Mouse (Mus musculus): ENCODE data around the gene Slc38a7.
"Not testable (repeated sequence)": the region's sequence is repeated elsewhere in the genome, so short reads cannot be mapped to it uniquely, and the experiment has no call there.

Slc38a7 gene

DNA sequence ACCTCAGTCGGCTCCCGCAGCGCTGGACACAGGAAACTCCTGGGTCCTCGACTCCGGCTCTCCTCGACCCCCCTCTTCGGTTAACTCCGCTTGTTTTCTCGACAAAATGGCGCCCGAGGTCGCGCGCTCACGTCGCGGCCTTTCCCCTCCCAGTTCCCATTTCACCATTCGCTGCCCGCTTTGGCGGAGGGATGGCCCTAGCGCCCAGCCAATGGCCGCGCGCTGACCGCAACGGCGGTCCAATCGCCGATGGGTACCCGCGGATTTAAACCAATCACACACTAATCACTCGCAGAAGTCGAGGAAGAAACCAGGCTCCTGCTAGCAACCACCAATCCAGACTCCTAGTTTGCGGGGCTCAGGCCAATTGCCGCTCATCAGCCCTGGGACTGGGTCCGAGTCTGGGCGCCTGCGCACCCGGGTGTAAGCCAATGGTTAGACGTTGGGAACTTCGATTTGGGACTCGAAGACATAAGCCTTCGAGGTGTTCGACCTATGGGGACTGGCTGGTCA is 46.0 kb downstream of the Slc38a7 start, which contains the start of gene Cnot1:
Gene Cnot1, minus strand, starts transcription at position 134 of the 513 bp plus-strand sequence.
- DNase-seq (ENCODE audit: low spot score), result peak; percentile 98

DNA sequence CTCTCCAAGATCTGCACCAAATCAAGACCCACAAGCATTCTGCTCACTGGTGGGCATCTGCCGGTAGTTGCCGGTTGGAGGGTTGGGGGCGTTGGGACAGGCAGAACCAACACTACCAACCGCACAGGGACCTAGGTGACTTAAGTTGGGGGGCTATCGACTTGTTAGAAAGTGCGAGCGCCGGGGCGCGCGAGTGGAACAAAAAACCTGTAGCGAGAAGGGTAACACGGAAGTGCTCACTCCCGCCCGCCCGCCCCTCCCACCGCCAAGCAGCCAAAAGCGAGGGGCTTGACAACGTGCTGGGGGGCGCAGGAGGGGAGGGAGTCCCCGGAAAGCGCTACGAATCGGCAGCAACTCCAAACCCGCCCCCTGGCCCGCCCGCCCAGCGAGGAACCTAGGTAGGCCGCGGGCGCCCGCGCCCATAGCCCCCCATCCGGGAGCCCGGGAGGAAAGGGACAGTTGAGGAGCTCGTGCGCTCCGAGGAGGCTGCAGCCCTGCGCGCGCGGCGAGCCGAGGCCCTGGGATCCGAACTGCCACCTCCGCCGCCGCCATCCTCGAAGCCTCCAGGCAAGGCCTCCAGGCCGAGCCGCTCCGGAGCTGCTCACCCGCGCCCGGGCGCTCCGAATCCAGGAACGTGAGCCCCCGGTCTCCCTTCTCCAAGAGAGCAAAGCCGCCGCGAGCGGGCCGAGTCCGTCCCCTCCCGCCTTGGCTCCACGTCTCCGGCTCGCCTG is 46.7 kb downstream of the Slc38a7 start:
- peak; percentile 62 for DNase-seq (ENCODE audit: low spot score)

DNA sequence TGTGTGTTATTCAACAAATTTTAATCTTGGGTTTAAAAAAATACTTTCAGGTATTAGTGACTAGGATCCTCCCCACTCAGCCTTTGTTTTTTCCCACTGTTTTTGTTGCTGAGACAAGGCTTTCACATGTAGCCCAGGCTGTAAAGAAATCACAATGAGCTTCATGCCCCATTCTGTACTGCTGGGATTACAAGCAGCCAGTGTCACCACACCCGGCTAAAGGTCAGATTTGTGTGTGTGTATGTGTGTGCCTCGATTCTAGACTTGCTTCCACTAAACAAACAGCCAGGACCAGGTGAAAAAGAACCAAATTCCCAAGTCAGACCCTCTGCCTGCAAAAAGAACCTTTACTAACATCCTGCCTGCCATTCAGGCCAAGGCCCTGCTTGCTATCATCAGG is 47.9 kb downstream of the Slc38a7 start:
- DNase-seq (ENCODE audit: low spot score), result peak; percentile 43

DNA sequence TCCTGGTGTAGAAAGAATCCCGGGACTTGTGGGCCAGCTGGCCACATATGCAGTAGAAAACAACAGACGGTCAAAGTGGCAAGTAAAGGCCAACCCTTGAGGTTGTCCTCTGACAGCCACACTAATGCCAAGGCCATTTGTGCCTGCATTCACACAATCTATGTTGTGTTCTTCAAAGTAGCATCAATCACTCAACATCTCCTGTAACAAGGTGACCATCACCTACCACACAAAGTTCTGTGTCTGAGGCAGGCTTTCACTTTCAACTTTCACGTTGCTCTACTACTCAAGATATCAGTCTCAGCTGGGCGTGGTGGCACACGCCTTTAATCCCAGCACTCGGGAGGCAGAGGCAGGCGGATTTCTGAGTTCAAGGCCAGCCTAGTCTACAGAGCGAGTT is 51.1 kb downstream of the Slc38a7 start:
- DNase-seq (ENCODE audit: low spot score), result no peak

DNA sequence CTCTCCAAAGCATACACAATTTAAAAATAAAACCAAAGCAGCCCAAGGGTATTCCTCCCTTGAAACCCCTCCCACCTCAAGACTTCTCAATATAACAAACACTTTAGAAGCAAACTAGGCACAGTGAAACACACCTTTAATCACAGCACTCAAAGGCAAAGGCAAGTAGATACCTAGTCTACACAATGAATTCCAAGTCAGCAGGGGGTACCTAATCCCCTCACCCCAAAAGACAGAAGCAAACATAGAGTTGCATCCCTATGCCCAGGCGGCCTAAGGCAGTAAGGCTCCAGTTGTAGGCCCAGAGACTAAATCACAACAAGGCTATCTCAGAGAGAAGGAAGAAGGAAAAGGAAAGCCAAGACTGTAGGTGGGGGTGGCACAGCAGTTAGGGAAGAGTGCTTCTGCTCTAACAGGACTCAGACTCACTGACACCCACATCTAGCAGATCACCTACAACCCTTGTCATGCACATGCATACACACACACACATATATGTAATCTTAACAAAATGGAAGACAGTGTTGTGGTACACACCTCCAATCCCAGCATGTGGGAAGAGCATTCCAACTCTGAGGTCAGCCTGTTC is 51.8 kb downstream of the Slc38a7 start:
- DNase-seq (ENCODE audit: low spot score), result no peak

DNA sequence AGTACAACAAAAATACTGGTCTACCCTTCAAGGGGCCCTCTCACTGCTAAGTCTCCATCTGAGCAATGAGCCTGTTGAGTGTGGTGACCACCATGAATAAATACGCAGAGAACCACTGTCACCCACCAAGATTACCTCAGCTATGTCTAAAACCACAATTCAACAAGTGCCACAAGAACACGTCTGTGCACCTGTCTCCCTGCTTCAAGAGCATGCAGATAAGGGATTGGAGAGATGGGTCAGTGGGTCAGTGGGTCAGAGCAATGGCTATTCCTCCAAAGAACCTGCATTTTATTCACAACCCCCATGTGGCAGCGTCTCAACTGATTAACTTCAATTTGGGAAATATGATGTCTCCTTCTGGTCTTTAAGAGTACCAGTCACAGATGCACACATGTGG is 53.0 kb downstream of the Slc38a7 start:
- DNase-seq (ENCODE audit: low spot score), result no peak

DNA sequence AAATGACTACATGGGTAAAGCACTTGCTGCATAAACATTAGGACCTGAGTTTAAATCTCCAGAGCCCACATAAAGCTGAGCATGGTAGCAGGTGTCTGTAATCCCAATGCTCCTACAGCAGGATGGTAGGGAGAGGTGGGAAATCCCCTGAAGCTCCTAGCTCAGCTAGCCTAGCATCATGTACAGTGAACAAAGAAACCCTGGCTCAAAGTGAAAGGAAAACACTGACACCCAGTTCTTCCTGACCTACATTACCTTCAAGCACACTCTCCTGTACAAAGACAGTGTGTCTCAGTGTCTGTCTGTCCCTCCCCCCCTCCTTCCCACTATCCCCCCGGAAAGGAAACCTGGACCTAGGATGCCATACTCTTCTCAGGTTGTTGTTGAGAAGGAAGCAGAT is 53.4 kb downstream of the Slc38a7 start:
- DNase-seq (ENCODE audit: low spot score), result no peak

DNA sequence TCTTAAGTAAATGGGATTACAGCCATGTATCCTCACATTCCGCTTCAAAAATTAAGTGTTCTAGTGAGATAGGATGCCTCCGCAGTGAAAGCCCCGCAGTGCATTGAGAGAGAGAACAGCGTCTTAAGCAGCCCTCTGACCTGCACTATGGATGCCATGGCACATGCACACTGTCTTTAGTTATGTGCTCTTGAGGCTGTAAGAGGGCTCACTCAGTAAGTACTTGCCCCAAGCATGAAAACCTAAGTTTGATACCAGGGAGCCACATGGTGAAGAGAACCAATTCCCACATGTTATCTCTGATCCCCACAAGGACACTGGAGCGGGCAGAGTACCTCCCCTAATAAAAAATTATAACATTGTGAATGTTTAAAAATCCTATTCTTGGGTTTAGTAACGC is 54.2 kb downstream of the Slc38a7 start:
- DNase-seq (ENCODE audit: low spot score), result no peak

DNA sequence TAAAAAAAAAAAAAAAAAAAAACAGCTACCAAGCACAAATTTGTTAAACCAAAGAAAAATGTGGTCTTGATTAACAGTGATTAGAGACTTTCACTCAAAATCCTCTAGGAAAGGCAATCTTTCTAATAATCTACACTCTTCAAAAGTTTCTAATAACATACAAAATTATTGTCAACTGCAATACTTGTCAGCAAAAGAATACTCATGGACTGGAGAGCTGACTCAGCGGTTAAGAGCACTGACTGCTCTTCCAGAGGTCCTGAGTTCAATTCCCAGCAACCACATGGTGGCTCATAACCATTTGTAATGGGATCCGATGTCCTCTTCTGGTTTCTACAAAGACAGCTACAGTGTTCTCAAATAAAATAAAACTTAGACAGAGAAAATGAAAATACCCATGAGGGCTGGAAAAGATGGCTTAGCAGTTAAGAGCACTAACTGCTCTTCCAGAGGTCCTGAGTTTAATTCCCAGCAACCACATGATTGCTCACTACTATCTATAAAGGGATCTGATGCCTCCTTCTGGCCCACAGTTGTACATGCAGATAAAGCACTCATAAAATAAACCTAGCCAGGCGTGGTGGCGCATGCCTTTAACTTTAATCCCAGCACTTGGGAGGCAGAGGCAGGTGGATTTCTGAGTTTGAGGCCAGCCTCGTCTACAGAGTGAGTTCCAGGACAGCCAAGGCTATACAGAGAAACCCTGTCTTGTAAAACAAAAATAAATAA is 57.8 kb downstream of the Slc38a7 start:
- DNase-seq (ENCODE audit: low spot score), result not testable (repeated sequence)
